Mouse (Mus musculus): ENCODE data around the gene Rpl21. TPM values are rescaled to one million over a fixed set of nuclear protein-coding genes. Genes with fewer than 3 reads are reported as not detected.

Rpl21 gene
- polyA plus RNA-seq, 1 experiment from 2014 or later: 792 TPM

- Histone ChIP-seq H3K27me3 (replicated peaks; ENCODE audit: control insufficient read depth, insufficient read depth, low read length) (no peaks in the 10 kb centered on the region), H3K9me3 (ENCODE audit: control insufficient read depth, low read length) (no peaks in the 10 kb centered on the region), H3K27ac (ENCODE audit: low read depth) (no peak overlapping the region), H3K4me2 (ENCODE audit: low read length) (no peak overlapping the region), H3K4me3 (ENCODE audit: low read depth, low read length) (no peak overlapping the region), H3K9ac (ENCODE audit: low read length) (no peak overlapping the region), H3K4me1 (replicated peaks; ENCODE audit: control insufficient read depth, insufficient read depth, low read length) (peaks cover 6% of the 10 kb centered on the region), H3K36me3 (ENCODE audit: control insufficient read depth, insufficient read depth, low read length) (peaks cover 49% of the 10 kb centered on the region)
- DNase-seq (ENCODE audit: low spot score): no peak
- 48% methylated on average over 12 of the region's 12 CpGs for WGBS
- ATAC-seq (replicated peaks; ENCODE audit: low FRiP score, low TSS enrichment, low read depth): no peak
These were observed 6.4 kb downstream of the Rpl21 start for GRCm38 (mm10) chr5:146838836-146839648.

GRCm38 (mm10) chr5:146839760-146840159 lies 7.1 kb downstream of the Rpl21 start:
- H3K9me3 ChIP-seq (ENCODE audit: control insufficient read depth, low read length): no peaks in the 10 kb centered on the region
- no peak overlapping the region for H3K4me2 ChIP-seq (ENCODE audit: low read length)
- H3K36me3 ChIP-seq (ENCODE audit: control insufficient read depth, insufficient read depth, low read length): peaks cover 41% of the 10 kb centered on the region
- DNase-seq (ENCODE audit: low spot score): no peak
- no peak for ATAC-seq (replicated peaks; ENCODE audit: low FRiP score, low TSS enrichment, low read depth)
- no peak overlapping the region for H3K4me3 ChIP-seq (ENCODE audit: low read depth, low read length)
- peaks cover 6% of the 10 kb centered on the region for H3K4me1 ChIP-seq (replicated peaks; ENCODE audit: control insufficient read depth, insufficient read depth, low read length)
- no peak overlapping the region for H3K27ac ChIP-seq (ENCODE audit: low read depth)
- H3K27me3 ChIP-seq (replicated peaks; ENCODE audit: control insufficient read depth, insufficient read depth, low read length): no peaks in the 10 kb centered on the region
- H3K9ac ChIP-seq (ENCODE audit: low read length): no peak overlapping the region
- 54% methylated on average over 5 of the region's 5 CpGs for WGBS

DNA sequence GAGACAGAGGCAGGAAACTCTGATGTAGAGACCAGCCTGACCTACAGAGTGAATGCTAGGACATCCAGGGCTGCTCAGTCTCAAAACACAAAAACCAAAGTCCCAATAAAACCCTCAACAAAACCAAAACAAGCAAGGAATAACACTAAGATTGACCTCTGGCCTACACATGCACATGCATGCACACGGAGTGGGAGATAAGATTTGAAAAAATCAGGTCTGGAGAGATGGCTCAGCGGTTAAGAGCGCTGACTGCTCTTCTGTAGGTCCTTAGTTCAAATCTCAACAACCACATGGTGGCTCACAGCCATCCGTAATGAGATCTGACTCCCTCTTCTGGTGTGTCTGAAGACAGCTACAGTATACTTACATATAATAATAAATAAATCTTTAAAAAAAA lies 7.7 kb downstream of the Rpl21 start:
- Histone ChIP-seq H3K4me2 (ENCODE audit: low read length) (no peak overlapping the region), H3K9ac (ENCODE audit: low read length) (no peak overlapping the region), H3K36me3 (ENCODE audit: control insufficient read depth, insufficient read depth, low read length) (peaks cover 35% of the 10 kb centered on the region), H3K4me1 (replicated peaks; ENCODE audit: control insufficient read depth, insufficient read depth, low read length) (peaks cover 6% of the 10 kb centered on the region; the same call in 1 of the 2 replicates), H3K27ac (ENCODE audit: low read depth) (no peak overlapping the region), H3K4me3 (ENCODE audit: low read depth, low read length) (no peak overlapping the region), H3K9me3 (ENCODE audit: control insufficient read depth, low read length) (no peaks in the 10 kb centered on the region), H3K27me3 (replicated peaks; ENCODE audit: control insufficient read depth, insufficient read depth, low read length) (no peaks in the 10 kb centered on the region)
- 76% methylated on average over 4 of the region's 4 CpGs for WGBS
- DNase-seq (ENCODE audit: low spot score): no peak
- ATAC-seq (replicated peaks; ENCODE audit: low FRiP score, low TSS enrichment, low read depth): no peak

- H3K4me3 ChIP-seq (ENCODE audit: low read depth, low read length): no peak overlapping the region
- peaks cover 26% of the 10 kb centered on the region for H3K36me3 ChIP-seq (ENCODE audit: control insufficient read depth, insufficient read depth, low read length)
- ATAC-seq (replicated peaks; ENCODE audit: low FRiP score, low TSS enrichment, low read depth): no peak
- no peak overlapping the region for H3K27ac ChIP-seq (ENCODE audit: low read depth)
- no peak for DNase-seq (ENCODE audit: low spot score)
- H3K27me3 ChIP-seq (replicated peaks; ENCODE audit: control insufficient read depth, insufficient read depth, low read length): no peaks in the 10 kb centered on the region
- no peaks in the 10 kb centered on the region for H3K9me3 ChIP-seq (ENCODE audit: control insufficient read depth, low read length)
- H3K4me1 ChIP-seq (replicated peaks; ENCODE audit: control insufficient read depth, insufficient read depth, low read length): peaks cover 13% of the 10 kb centered on the region; the same call in 1 of the 2 replicates
- no peak overlapping the region for H3K4me2 ChIP-seq (ENCODE audit: low read length)
- no peak overlapping the region for H3K9ac ChIP-seq (ENCODE audit: low read length)
- WGBS: 80% methylated on average over 5 of the region's 5 CpGs
These were observed 8.6 kb downstream of the Rpl21 start for GRCm38 (mm10) chr5:146841301-146841700.

DNA sequence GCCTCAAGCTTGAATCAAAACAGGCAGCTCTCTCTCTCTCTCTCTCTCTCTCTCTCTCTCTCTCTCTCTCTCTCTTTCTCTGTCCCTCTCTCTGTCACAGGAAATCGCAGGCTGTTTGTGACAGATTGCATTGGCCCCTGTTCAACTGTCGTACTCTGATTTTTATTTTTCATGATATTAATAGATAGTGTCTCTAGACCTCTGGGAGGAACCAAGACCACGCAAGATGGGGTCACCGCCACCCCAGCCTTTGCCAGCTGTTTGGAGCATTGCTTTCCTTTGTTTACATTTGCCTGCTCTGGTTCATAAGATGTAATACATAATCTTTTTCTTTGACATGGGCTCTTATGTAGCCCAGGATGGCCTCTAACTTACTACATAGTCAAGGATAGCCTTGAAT lies 9.3 kb downstream of the Rpl21 start:
- H3K27me3 ChIP-seq (replicated peaks; ENCODE audit: control insufficient read depth, insufficient read depth, low read length): no peaks in the 10 kb centered on the region
- WGBS: 74% methylated on average over 4 of the region's 4 CpGs
- no peak overlapping the region for H3K9ac ChIP-seq (ENCODE audit: low read length)
- no peak for DNase-seq (ENCODE audit: low spot score)
- ATAC-seq (replicated peaks; ENCODE audit: low FRiP score, low TSS enrichment, low read depth): no peak
- no peak overlapping the region for H3K27ac ChIP-seq (ENCODE audit: low read depth)
- H3K36me3 ChIP-seq (ENCODE audit: control insufficient read depth, insufficient read depth, low read length): peaks cover 19% of the 10 kb centered on the region
- peaks cover 17% of the 10 kb centered on the region; the same call in 1 of the 2 replicates for H3K4me1 ChIP-seq (replicated peaks; ENCODE audit: control insufficient read depth, insufficient read depth, low read length)
- no peak overlapping the region for H3K4me2 ChIP-seq (ENCODE audit: low read length)
- no peak overlapping the region for H3K4me3 ChIP-seq (ENCODE audit: low read depth, low read length)
- H3K9me3 ChIP-seq (ENCODE audit: control insufficient read depth, low read length): no peaks in the 10 kb centered on the region

- H3K9ac ChIP-seq (ENCODE audit: low read length): peak overlapping the region; percentile 65
- ATAC-seq (replicated peaks; ENCODE audit: low FRiP score, low TSS enrichment, low read depth): peak; percentile 5; the same call in 1 of the 2 replicates
- peak overlapping the region; percentile 69 for H3K4me3 ChIP-seq (ENCODE audit: low read depth, low read length)
- WGBS: 12% methylated on average over 6 of the region's 6 CpGs
- H3K9me3 ChIP-seq (ENCODE audit: control insufficient read depth, low read length): no peaks in the 10 kb centered on the region
- H3K27ac ChIP-seq (ENCODE audit: low read depth): peak overlapping the region; percentile 73
- H3K36me3 ChIP-seq (ENCODE audit: control insufficient read depth, insufficient read depth, low read length): no peaks in the 10 kb centered on the region
- H3K4me1 ChIP-seq (replicated peaks; ENCODE audit: control insufficient read depth, insufficient read depth, low read length): peaks cover 20% of the 10 kb centered on the region
- peak overlapping the region; percentile 90 for H3K4me2 ChIP-seq (ENCODE audit: low read length)
- no peaks in the 10 kb centered on the region for H3K27me3 ChIP-seq (replicated peaks; ENCODE audit: control insufficient read depth, insufficient read depth, low read length)
- no peak for DNase-seq (ENCODE audit: low spot score)
These were observed 11.7 kb downstream of the Rpl21 start for GRCm38 (mm10) chr5:146844301-146844941.

GRCm38 (mm10) chr5:146844945-146845365 lies 12.3 kb downstream of the Rpl21 start, which contains the start of gene Rasl11a:
Gene Rasl11a (plus strand): TSS chr5:146845071.
- under 1% methylated on average over 40 of the region's 40 CpGs for WGBS
- H3K27ac ChIP-seq (ENCODE audit: low read depth): peak within 1 kb of the TSS; percentile 73
- DNase-seq (ENCODE audit: low spot score) (peak; percentile 87), ATAC-seq (replicated peaks; ENCODE audit: low FRiP score, low TSS enrichment, low read depth) (peak; percentile 86)
- peaks cover 20% of the 10 kb centered on the region for H3K4me1 ChIP-seq (replicated peaks; ENCODE audit: control insufficient read depth, insufficient read depth, low read length)
- peak within 1 kb of the TSS; percentile 90 for H3K4me2 ChIP-seq (ENCODE audit: low read length)
- no peaks in the 10 kb centered on the region for H3K36me3 ChIP-seq (ENCODE audit: control insufficient read depth, insufficient read depth, low read length)
- H3K9me3 ChIP-seq (ENCODE audit: control insufficient read depth, low read length): no peaks in the 10 kb centered on the region
- no peaks in the 10 kb centered on the region for H3K27me3 ChIP-seq (replicated peaks; ENCODE audit: control insufficient read depth, insufficient read depth, low read length)
- H3K9ac ChIP-seq (ENCODE audit: low read length): peak within 1 kb of the TSS; percentile 65
- peak within 1 kb of the TSS; percentile 69 for H3K4me3 ChIP-seq (ENCODE audit: low read depth, low read length)

GRCm38 (mm10) chr5:146846489-146846888 lies 13.8 kb downstream of the Rpl21 start:
- Histone ChIP-seq H3K9me3 (ENCODE audit: control insufficient read depth, low read length) (no peaks in the 10 kb centered on the region), H3K9ac (ENCODE audit: low read length) (no peak overlapping the region; the same call in 1 of the 2 replicates), H3K27me3 (replicated peaks; ENCODE audit: control insufficient read depth, insufficient read depth, low read length) (no peaks in the 10 kb centered on the region), H3K4me3 (ENCODE audit: low read depth, low read length) (peak overlapping the region; percentile 69; the same call in 1 of the 2 replicates), H3K27ac (ENCODE audit: low read depth) (no peak overlapping the region), H3K4me1 (replicated peaks; ENCODE audit: control insufficient read depth, insufficient read depth, low read length) (peaks cover 20% of the 10 kb centered on the region), H3K4me2 (ENCODE audit: low read length) (peak overlapping the region; percentile 90), H3K36me3 (ENCODE audit: control insufficient read depth, insufficient read depth, low read length) (no peaks in the 10 kb centered on the region)
- 35% methylated on average over 2 of the region's 2 CpGs for WGBS
- ATAC-seq (replicated peaks; ENCODE audit: low FRiP score, low TSS enrichment, low read depth): no peak
- DNase-seq (ENCODE audit: low spot score): no peak

Data from intestine, embryonic 14.5 days (tissue).